Mouse (Mus musculus) lung, adult 2 months (tissue): Measurements from ENCODE around the gene Slc13a2.

Experiments
- CTCF ChIP-seq: fragments of 200-500 bp; IDR thresholded peaks from 2 replicates; pipeline ENCODE4 v1.5.1; 2011; ENCODE audit warnings: mild to moderate bottlenecking, low read length, control low read depth; ENCODE audit not compliant: insufficient read depth
- POLR2A ChIP-seq: fragments of 200-500 bp; IDR thresholded peaks from 2 replicates; pipeline ENCODE4 v1.6.1; 2011; ENCODE audit warnings: low read depth, mild to moderate bottlenecking, control low read depth, low read length, borderline replicate concordance; ENCODE audit errors: extremely low read depth

- TF ChIP-seq POLR2A (no peak), CTCF (no peak)
These were observed 25.1 kb downstream of the Slc13a2 start for GRCm38 (mm10) chr11:78396950-78397349.
